Mouse (Mus musculus): ENCODE data around the gene Ehmt2. TPM values are rescaled to one million over a fixed set of nuclear protein-coding genes. Genes with fewer than 3 reads are reported as not detected.
"Not testable (repeated sequence)": the region's sequence is repeated elsewhere in the genome, so short reads cannot be mapped to it uniquely, and the experiment has no call there.

The Ehmt2 gene
- polyA plus RNA-seq, 1 experiment from 2014 or later: 90.1 TPM

DNA sequence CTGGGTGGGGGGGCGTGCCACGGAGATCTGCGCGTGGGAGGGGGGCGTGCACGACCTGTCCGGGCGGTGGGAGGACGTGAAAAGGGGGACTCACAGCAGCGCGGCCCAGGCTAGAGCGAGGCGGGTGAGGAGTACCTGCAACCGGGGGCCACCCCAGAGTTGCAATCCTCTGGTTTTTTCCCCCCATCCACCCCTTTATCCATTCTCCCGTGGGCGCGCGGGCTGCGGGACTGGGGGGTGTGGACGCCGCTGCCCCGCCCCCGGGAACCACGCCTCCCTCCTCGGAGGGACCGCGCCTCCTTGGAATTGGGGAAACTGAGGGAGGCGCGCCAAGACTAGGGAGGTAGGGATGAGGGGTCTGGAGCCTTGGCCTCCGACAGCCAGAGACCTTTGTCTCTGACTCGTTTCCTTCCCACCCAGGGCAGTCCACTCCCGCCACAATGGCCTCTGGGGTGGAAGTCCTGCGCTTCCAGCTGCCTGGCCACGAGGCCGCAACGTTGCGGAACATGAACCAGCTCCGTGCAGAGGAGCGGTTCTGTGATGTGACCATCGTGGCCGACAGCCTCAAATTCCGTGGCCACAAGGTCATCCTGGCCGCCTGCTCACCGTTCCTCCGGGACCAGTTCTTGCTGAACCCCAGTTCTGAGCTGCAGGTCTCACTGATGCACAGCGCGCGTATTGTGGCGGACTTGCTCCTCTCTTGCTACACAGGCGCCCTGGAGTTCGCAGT is 3.3 kb upstream of the Ehmt2 start:
- peak overlapping the region; percentile 81 for H3K4me3 ChIP-seq
- peaks cover 43% of the 10 kb centered on the region for H3K4me1 ChIP-seq (replicated peaks)
- no peaks in the 10 kb centered on the region for H3K9me3 ChIP-seq
- H3K9ac ChIP-seq: peak overlapping the region; percentile 96
- 8% methylated on average over 40 of the region's 51 CpGs for WGBS
- H3K27me3 ChIP-seq: no peaks in the 10 kb centered on the region
- peak overlapping the region; percentile 96 for H3K27ac ChIP-seq
- H3K36me3 ChIP-seq: peaks cover 9% of the 10 kb centered on the region
- ATAC-seq (ENCODE audit: low FRiP score): peak; percentile 47
- H3K4me2 ChIP-seq: peak overlapping the region; percentile 100

- Histone ChIP-seq H3K4me3 (peak overlapping the region; percentile 81), H3K9me3 (no peaks in the 10 kb centered on the region), H3K27ac (peak overlapping the region; percentile 96), H3K36me3 (peaks cover 9% of the 10 kb centered on the region), H3K4me1 (replicated peaks) (peaks cover 50% of the 10 kb centered on the region), H3K4me2 (peak overlapping the region; percentile 100), H3K9ac (peak overlapping the region; percentile 96), H3K27me3 (no peaks in the 10 kb centered on the region)
- ATAC-seq (ENCODE audit: low FRiP score): no peak
- WGBS: 91% methylated on average over 15 of the region's 15 CpGs
These were observed 2.5 kb upstream of the Ehmt2 start for GRCm38 (mm10) chr17:34895724-34896123.

GRCm38 (mm10) chr17:34896366-34896765 is 1.9 kb upstream of the Ehmt2 start:
- Histone ChIP-seq H3K4me1 (replicated peaks) (peaks cover 54% of the 10 kb centered on the region), H3K4me3 (peak overlapping the region; percentile 81), H3K4me2 (peak overlapping the region; percentile 100), H3K27me3 (no peaks in the 10 kb centered on the region), H3K9me3 (no peaks in the 10 kb centered on the region), H3K9ac (peak overlapping the region; percentile 96), H3K27ac (no peak overlapping the region), H3K36me3 (peaks cover 13% of the 10 kb centered on the region)
- no peak for ATAC-seq (ENCODE audit: low FRiP score)
- 83% methylated on average over 17 of the region's 17 CpGs for WGBS

DNA sequence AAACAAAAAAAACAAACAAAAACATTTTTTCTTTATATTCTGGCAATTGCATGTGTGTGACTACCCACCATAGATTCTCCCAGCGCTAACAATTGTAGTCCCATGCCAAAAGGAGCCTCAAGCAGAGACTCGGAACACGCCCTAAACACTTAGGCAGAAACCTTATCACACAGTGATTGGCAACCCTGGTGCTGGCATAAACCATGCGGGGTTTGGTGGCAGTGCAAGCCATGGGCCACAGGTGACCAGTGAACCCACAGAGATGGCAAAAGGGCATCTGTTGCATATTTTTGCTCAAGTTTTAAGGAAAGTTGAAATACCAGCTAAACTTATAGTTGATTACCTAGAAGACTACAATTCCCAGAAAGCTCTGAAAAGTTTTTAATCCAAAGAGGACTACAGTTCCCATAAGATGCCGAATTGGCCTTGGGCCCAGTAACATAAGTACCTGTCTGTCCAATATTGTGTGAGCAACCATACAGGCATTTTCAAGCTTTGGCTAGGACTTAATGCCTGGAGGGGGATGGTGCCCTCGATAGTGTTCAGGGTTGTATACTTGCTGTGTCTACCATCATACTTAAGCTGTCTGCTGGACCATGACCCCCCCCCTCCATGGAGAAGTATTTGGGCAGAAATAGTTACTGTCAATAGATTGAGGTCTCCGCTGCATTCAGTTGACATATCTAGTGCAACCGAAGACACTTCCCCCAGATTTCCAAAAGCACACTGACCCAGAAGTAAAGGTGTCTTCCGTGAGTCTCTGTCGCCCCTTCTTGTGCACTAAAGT is 703 bp upstream of the Ehmt2 start:
- 20% methylated on average over 10 of the region's 10 CpGs for WGBS
- no peak for ATAC-seq (ENCODE audit: low FRiP score)
- peaks cover 56% of the 10 kb centered on the region for H3K4me1 ChIP-seq (replicated peaks)
- peak overlapping the region; percentile 100 for H3K4me2 ChIP-seq
- peak overlapping the region; percentile 97 for H3K27ac ChIP-seq
- peaks cover 22% of the 10 kb centered on the region for H3K36me3 ChIP-seq
- no peaks in the 10 kb centered on the region for H3K9me3 ChIP-seq
- H3K4me3 ChIP-seq: peak overlapping the region; percentile 88
- H3K27me3 ChIP-seq: no peaks in the 10 kb centered on the region
- peak overlapping the region; percentile 98 for H3K9ac ChIP-seq

DNA sequence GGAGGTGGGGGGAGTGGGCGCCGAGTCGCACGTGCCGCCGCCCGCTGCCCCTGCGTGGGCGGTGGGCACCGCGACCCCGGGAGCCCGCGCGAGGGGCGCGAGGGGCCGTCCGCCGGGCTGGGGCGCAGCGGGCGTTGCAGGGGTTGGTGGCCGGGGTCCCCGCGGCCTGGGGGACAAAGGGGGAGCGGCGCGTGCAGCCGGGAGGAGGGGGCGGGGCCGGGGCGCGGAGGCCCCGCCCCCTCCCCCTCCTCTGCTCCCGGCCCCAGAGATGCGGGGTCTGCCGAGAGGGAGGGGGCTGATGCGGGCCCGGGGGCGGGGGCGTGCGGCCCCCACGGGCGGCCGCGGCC is 410 bp downstream of the Ehmt2 start:
- under 1% methylated on average over 19 of the region's 47 CpGs for WGBS
- peak; percentile 1; the same call in 1 of the 2 replicates for ATAC-seq (ENCODE audit: low FRiP score)
- H3K36me3 ChIP-seq: peaks cover 33% of the 10 kb centered on the region
- H3K4me3 ChIP-seq: peak overlapping the region; percentile 88
- peak overlapping the region; percentile 97 for H3K27ac ChIP-seq
- peaks cover 53% of the 10 kb centered on the region for H3K4me1 ChIP-seq (replicated peaks)
- peak overlapping the region; percentile 100 for H3K4me2 ChIP-seq
- H3K9me3 ChIP-seq: no peaks in the 10 kb centered on the region
- peak overlapping the region; percentile 98 for H3K9ac ChIP-seq
- no peaks in the 10 kb centered on the region for H3K27me3 ChIP-seq

GRCm38 (mm10) chr17:34899053-34899889 is 1.0 kb downstream of the Ehmt2 start:
- H3K4me3 ChIP-seq: peak overlapping the region; percentile 88
- no peaks in the 10 kb centered on the region for H3K9me3 ChIP-seq
- no peaks in the 10 kb centered on the region for H3K27me3 ChIP-seq
- WGBS: under 1% methylated on average over 39 of the region's 45 CpGs
- ATAC-seq (ENCODE audit: low FRiP score): peak; percentile 9; the same call in 1 of the 2 replicates
- H3K4me2 ChIP-seq: peak overlapping the region; percentile 100
- peaks cover 50% of the 10 kb centered on the region for H3K4me1 ChIP-seq (replicated peaks)
- H3K27ac ChIP-seq: peak overlapping the region; percentile 97
- H3K9ac ChIP-seq: peak overlapping the region; percentile 98
- peaks cover 39% of the 10 kb centered on the region for H3K36me3 ChIP-seq

DNA sequence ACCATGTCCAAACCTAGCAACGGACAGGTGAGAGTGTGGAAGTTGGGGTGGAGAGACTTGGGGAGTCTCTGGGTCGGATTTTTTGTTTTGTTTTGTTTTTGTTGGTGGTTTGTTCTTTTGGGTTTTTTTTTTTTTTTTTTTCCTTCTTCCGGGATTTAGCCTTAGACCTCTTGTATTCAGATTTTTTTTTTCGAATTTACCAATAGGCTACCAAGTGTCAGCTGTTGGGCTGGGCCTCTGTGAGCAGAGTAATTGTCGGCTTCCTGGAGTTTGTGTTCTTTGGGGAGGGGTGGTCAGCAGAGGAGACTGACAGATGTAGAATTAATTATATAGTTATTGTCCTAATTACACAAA is 1.6 kb downstream of the Ehmt2 start:
- H3K4me1 ChIP-seq (replicated peaks): peaks cover 50% of the 10 kb centered on the region
- no peaks in the 10 kb centered on the region for H3K27me3 ChIP-seq
- peak overlapping the region; percentile 97 for H3K27ac ChIP-seq
- ATAC-seq (ENCODE audit: low FRiP score): no peak
- peak overlapping the region; percentile 88 for H3K4me3 ChIP-seq
- no peaks in the 10 kb centered on the region for H3K9me3 ChIP-seq
- peaks cover 45% of the 10 kb centered on the region for H3K36me3 ChIP-seq
- H3K4me2 ChIP-seq: peak overlapping the region; percentile 100
- peak overlapping the region; percentile 98 for H3K9ac ChIP-seq
- WGBS: 3% methylated on average over 5 of the region's 5 CpGs

GRCm38 (mm10) chr17:34900826-34901225 is 2.6 kb downstream of the Ehmt2 start:
- not testable (repeated sequence) for H3K27me3 ChIP-seq; ATAC-seq (ENCODE audit: low FRiP score); H3K9me3 ChIP-seq; H3K4me3 ChIP-seq; H3K27ac ChIP-seq; H3K4me2 ChIP-seq; H3K9ac ChIP-seq
- H3K4me1 ChIP-seq (replicated peaks): peaks cover 42% of the 10 kb centered on the region
- peaks cover 53% of the 10 kb centered on the region for H3K36me3 ChIP-seq

DNA sequence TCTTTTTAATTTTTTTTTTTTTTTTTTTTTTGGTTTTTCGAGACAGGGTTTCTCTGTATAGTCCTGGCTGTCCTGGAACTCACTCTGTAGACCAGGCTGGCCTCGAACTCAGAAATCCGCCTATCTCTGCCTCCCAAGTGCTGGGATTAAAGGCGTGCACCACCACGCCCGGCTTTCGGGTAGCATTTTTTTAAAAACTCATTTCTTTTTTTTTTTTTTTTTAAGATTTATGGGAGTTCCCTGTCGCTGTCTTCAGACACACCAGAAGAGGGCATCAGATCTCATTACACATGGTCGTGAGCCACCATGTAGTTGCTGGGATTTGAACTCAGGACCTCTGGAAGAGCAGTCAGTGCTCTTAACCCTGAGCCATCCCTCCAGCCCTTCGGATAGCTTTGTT is 3.7 kb downstream of the Ehmt2 start:
- H3K9ac ChIP-seq; H3K4me2 ChIP-seq; H3K27ac ChIP-seq; H3K4me3 ChIP-seq; H3K9me3 ChIP-seq; H3K27me3 ChIP-seq; ATAC-seq (ENCODE audit: low FRiP score): not testable (repeated sequence)
- Histone ChIP-seq H3K4me1 (replicated peaks) (peaks cover 31% of the 10 kb centered on the region), H3K36me3 (peaks cover 57% of the 10 kb centered on the region)
- WGBS: 93% methylated on average over 9 of the region's 10 CpGs

- Histone ChIP-seq H3K9ac (no peak overlapping the region; the same call in 1 of the 2 replicates), H3K27ac (no peak overlapping the region), H3K4me3 (no peak overlapping the region), H3K27me3 (no peaks in the 10 kb centered on the region), H3K36me3 (peaks cover 66% of the 10 kb centered on the region), H3K9me3 (no peaks in the 10 kb centered on the region), H3K4me1 (replicated peaks) (peaks cover 22% of the 10 kb centered on the region), H3K4me2 (no peak overlapping the region)
- 94% methylated on average over 9 of the region's 9 CpGs for WGBS
- no peak for ATAC-seq (ENCODE audit: low FRiP score)
These were observed 4.6 kb downstream of the Ehmt2 start for GRCm38 (mm10) chr17:34902895-34903294.

GRCm38 (mm10) chr17:34910982-34911381 is 12.7 kb downstream of the Ehmt2 start:
- Histone ChIP-seq H3K36me3 (peaks cover 82% of the 10 kb centered on the region), H3K27me3 (no peaks in the 10 kb centered on the region), H3K9me3 (no peaks in the 10 kb centered on the region), H3K27ac (no peak overlapping the region), H3K4me2 (no peak overlapping the region), H3K4me3 (no peak overlapping the region), H3K4me1 (replicated peaks) (no peaks in the 10 kb centered on the region), H3K9ac (no peak overlapping the region)
- no peak for ATAC-seq (ENCODE audit: low FRiP score)
- 89% methylated on average over 10 of the region's 10 CpGs for WGBS

DNA sequence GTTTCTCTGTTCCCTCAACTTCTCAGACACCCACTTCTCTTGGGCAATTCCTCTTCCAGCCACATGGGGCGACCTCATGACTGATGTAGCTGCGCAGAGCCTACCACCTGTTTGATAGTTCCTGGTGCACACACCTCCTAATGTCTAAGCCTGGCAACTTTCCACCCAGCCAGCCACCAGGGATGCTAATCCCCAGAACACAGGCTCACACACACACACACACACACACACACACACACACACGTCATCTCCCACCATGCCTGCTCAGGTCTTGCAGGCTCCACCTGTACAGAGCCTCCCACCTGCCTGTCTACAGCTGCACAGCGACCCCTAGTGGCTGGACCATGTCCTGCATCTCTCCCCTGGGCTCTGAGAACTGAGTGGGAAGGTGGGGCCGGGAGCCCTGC is 13.7 kb downstream of the Ehmt2 start:
- 39% methylated on average over 5 of the region's 5 CpGs for WGBS
- no peaks in the 10 kb centered on the region for H3K27me3 ChIP-seq
- peaks cover 72% of the 10 kb centered on the region for H3K36me3 ChIP-seq
- H3K4me2 ChIP-seq: no peak overlapping the region
- H3K27ac ChIP-seq: no peak overlapping the region
- no peaks in the 10 kb centered on the region for H3K9me3 ChIP-seq
- H3K4me3 ChIP-seq: no peak overlapping the region
- no peaks in the 10 kb centered on the region for H3K4me1 ChIP-seq (replicated peaks)
- H3K9ac ChIP-seq: no peak overlapping the region
- peak; percentile 61 for ATAC-seq (ENCODE audit: low FRiP score)

Measured in hindbrain, embryonic 13.5 days (tissue).